Mouse (Mus musculus) myocyte (in vitro differentiated cells): ENCODE results near the gene 4833439L19Rik. TPM values are rescaled to one million over a fixed set of nuclear protein-coding genes. Genes with fewer than 3 reads are reported as not detected.

Source experiments
- H3K27me3 ChIP-seq: one replicate; pipeline ENCODE4 v1.6.1; 2011; ENCODE audit not compliant: control insufficient read depth, insufficient read depth, insufficient read length
- H3K36me3 ChIP-seq: one replicate; pipeline ENCODE4 v1.6.1; 2011; ENCODE audit not compliant: control insufficient read depth, insufficient read depth
- H3K4me2 ChIP-seq: one replicate; pipeline ENCODE4 v1.6.1; 2011; ENCODE audit warnings: low read depth, control low read depth
- H3K4me3 ChIP-seq: one replicate; pipeline ENCODE4 v1.5.1; 2011; ENCODE audit warnings: mild to moderate bottlenecking, control low read depth, moderate library complexity
- H3K79me2 ChIP-seq: one replicate; pipeline ENCODE4 v1.6.1; 2011; ENCODE audit not compliant: control insufficient read depth, insufficient read depth
- H3ac ChIP-seq: one replicate; pipeline ENCODE4 v1.6.1; 2011; ENCODE audit not compliant: control insufficient read depth, insufficient read length
- CEBPB ChIP-seq: IDR thresholded peaks from 2 replicates; pipeline ENCODE4 v1.6.1; 2011; ENCODE audit warnings: mild to moderate bottlenecking, moderate library complexity; ENCODE audit not compliant: poor library complexity, insufficient read depth, severe bottlenecking
- E2F4 ChIP-seq: IDR thresholded peaks from one replicate; pipeline ENCODE4 v1.6.1; 2011; ENCODE audit warnings: mild to moderate bottlenecking, control low read depth, moderate library complexity; ENCODE audit not compliant: insufficient read depth
- MAX ChIP-seq: IDR thresholded peaks from one replicate; pipeline ENCODE4 v1.6.1; 2011; ENCODE audit warnings: low read depth, mild to moderate bottlenecking, control low read depth
- MYOD1 ChIP-seq, 3 experiments: IDR thresholded peaks; one replicate each; pipeline ENCODE4 v1.6.1; 2011; ENCODE audit warnings: control low read depth in 2 of 3, low read depth in 2 of 3, mild to moderate bottlenecking in 2 of 3, moderate library complexity in 1 of 3; ENCODE audit not compliant: insufficient read length in 2 of 3, control insufficient read depth in 1 of 3
- MYOG ChIP-seq, 3 experiments: IDR thresholded peaks; one replicate each; pipeline ENCODE4 v1.6.1; 2011; ENCODE audit warnings: control low read depth in 2 of 3, low read depth in 2 of 3, mild to moderate bottlenecking in 2 of 3; ENCODE audit not compliant: insufficient read length in 2 of 3, control insufficient read depth in 1 of 3, insufficient read depth in 1 of 3
- POLR2A ChIP-seq: IDR thresholded peaks from one replicate; pipeline ENCODE4 v1.6.1; 2011; ENCODE audit warnings: low read depth, mild to moderate bottlenecking, control low read depth, moderate library complexity; ENCODE audit not compliant: insufficient read length
- POLR2AphosphoS2 ChIP-seq: IDR thresholded peaks from one replicate; pipeline ENCODE4 v1.6.1; 2011; ENCODE audit warnings: low read depth, control low read depth; ENCODE audit not compliant: insufficient read length
- REST ChIP-seq: IDR thresholded peaks from one replicate; pipeline ENCODE4 v1.6.1; 2011; ENCODE audit warnings: mild to moderate bottlenecking, control low read depth, moderate library complexity; ENCODE audit not compliant: insufficient read depth, insufficient read length
- SRF ChIP-seq: IDR thresholded peaks from one replicate; pipeline ENCODE4 v1.6.1; 2011; ENCODE audit warnings: low read depth; ENCODE audit not compliant: control insufficient read depth, insufficient read length
- TCF12 ChIP-seq: IDR thresholded peaks from one replicate; pipeline ENCODE4 v1.6.1; 2011; ENCODE audit warnings: mild to moderate bottlenecking, control low read depth; ENCODE audit not compliant: poor library complexity, insufficient read depth, severe bottlenecking
- TCF3 ChIP-seq: IDR thresholded peaks from one replicate; pipeline ENCODE4 v1.6.1; 2011; ENCODE audit warnings: low read depth, control low read depth; ENCODE audit not compliant: insufficient read length
- USF1 ChIP-seq: IDR thresholded peaks from one replicate; pipeline ENCODE4 v1.6.1; 2011; ENCODE audit warnings: low read depth, mild to moderate bottlenecking, control low read depth, moderate library complexity
- polyA plus RNA-seq: library from polyadenylated mRNA; unstranded; fragments of >200 nt; fragmentation: generic; extraction: Trizol; gene quantifications from one replicate; pipeline ENCODE4 v1.2.1, GENCODE M21; 2012; ENCODE audit warnings: missing spikeins

The 4833439L19Rik gene
- polyA plus RNA-seq, 1 experiment: 117 TPM

DNA sequence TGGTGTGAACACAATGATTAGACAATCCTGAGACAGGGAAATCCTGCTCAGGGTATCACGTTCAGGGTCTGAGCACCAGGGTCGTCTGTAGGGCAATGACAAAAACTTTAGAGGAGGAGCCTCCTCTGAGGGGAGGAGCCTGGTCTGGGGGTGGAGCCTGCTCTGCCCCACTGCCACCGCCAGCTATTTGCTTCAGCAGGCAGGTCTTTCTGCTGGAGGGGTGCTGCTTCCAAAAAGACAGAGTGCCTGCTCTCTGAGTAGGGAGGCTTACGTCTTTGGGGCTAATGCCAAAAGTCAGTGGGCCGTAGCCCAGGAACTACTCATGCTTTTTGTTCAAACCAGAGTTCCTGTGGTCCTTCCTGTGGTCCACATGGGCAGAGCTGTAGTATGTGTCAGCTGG lies 3.1 kb upstream of the 4833439L19Rik start:
- H3K36me3 ChIP-seq: no peaks in the 10 kb centered on the region
- peaks cover 16% of the 10 kb centered on the region for H3K79me2 ChIP-seq

DNA sequence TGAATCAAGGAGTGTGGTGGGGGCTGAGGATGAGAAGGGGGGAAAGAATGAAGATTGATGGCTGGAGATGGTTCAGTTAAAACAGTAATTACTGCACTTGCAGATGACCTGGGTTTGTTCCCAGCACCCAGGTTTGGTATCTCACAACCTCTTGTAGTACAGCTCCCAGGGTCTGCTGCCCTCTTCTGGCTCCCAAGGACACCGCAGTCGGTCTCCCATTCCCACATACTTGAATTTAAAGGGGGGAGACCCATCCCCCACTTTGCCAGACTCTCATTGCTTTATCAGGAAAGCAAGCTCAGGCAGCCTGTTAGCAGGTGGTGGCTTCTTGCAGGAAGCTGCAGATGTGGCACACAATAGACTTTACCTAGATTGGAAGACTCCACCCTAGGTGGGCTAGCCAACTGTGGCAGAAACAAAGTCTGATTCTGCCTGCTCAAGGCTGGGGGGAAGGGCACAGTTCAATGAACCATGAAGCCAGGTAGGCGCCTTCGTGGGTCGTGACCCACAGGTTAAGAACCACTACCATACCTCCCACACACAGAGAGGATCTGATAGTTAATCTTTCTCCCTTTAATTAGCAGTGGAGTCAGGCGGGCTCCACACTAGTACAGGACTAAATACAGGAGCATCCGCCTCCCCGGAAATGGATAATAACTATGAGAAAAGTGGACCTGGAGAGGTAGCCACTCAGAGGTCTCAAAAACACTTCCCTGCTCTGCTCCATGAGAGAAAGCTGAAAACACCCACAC lies 535 bp upstream of the 4833439L19Rik start:
- peak overlapping the region; percentile 88 for H3K4me2 ChIP-seq
- peak overlapping the region; percentile 69 for H3K4me3 ChIP-seq
- TF ChIP-seq REST (no peak), CEBPB (no peak), TCF3 (no peak), MYOD1 (IDR thresholded peaks at IDR 0.05; ENCODE audit: control insufficient read depth in 1 of 3, insufficient read length in 2 of 3, low read depth in 2 of 3) (no peak), MYOG (IDR thresholded peaks at IDR 0.05; ENCODE audit: control insufficient read depth in 1 of 3, insufficient read depth in 1 of 3, insufficient read length in 2 of 3, low read depth in 2 of 3) (no peak), POLR2A (no peak), USF1 (no peak), POLR2AphosphoS2 (no peak), SRF (no peak), MAX (no peak)
- no peaks in the 10 kb centered on the region for H3K36me3 ChIP-seq
- H3K27me3 ChIP-seq: no peaks in the 10 kb centered on the region
- H3ac ChIP-seq: no peak overlapping the region
- peaks cover 30% of the 10 kb centered on the region for H3K79me2 ChIP-seq

More for the DNA sequence above, 3.1 kb upstream of the 4833439L19Rik start:
- no peak for TF ChIP-seq MAX
- no peak for TF ChIP-seq USF1
- TF ChIP-seq CEBPB: no peak
- no peak for TF ChIP-seq TCF3
- TF ChIP-seq TCF12: no peak
- no peak for TF ChIP-seq E2F4
- TF ChIP-seq POLR2A: no peak
- TF ChIP-seq MYOG (IDR thresholded peaks at IDR 0.05; ENCODE audit: control insufficient read depth in 1 of 3, insufficient read depth in 1 of 3, insufficient read length in 2 of 3, low read depth in 2 of 3): no peak
- no peak for TF ChIP-seq SRF
- no peak for TF ChIP-seq MYOD1 (IDR thresholded peaks at IDR 0.05; ENCODE audit: control insufficient read depth in 1 of 3, insufficient read length in 2 of 3, low read depth in 2 of 3)
- no peak for TF ChIP-seq REST
- no peak for TF ChIP-seq POLR2AphosphoS2
- no peaks in the 10 kb centered on the region for H3K27me3 ChIP-seq
- H3ac ChIP-seq: no peak overlapping the region
- H3K4me2 ChIP-seq: no peak overlapping the region
- no peak overlapping the region for H3K4me3 ChIP-seq

DNA sequence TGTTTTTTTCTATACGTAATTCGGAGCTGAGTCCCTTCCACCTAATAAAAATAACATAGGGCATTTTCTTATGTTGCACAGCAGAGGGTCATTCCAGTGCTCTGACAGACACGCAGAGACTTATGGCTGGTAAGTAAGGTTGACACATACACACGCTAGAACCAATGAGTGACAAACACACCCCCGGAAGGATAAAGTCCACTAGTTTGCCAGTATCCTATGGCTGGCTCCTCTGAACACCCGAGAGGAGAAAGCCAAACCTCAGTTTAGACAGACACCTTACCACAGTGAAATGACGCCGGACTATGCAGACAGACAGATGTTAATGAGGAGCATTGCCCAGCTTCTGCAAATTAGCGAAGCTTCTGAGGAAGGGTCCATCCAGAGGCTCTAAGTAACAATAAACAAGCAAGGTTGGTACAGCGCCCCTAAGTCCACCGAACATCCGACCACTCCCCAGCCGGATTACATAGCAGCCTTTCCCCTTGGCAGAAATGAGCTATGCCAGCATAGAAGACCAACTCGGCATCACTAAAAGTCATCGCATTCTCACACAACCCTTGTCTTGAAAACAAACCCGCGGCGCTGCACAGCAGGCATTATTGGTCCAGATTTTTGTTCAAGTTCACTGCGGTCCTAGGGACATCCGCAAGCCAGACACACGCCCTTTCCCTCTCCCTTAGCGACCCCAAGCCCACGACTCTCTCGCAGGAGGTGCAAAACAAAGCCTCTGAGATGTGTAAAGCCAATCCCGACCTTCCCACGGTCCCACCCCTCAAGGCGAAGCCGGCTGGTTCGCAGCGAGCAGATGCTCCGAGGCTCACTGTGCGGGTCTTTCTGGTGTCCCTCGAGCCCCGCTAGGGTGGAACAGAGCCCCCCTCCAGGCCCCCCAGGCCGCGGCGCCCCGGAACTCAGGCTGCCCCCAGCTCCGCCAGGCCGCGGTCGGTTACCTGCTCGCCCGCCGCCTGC lies 719 bp downstream of the 4833439L19Rik start:
- peak overlapping the region; percentile 74 for H3K4me2 ChIP-seq
- peak overlapping the region; percentile 69 for H3K4me3 ChIP-seq
- H3K36me3 ChIP-seq: peaks cover 6% of the 10 kb centered on the region
- no peak for TF ChIP-seq SRF
- no peak for TF ChIP-seq MYOD1 (IDR thresholded peaks at IDR 0.05; ENCODE audit: control insufficient read depth in 1 of 3, insufficient read length in 2 of 3, low read depth in 2 of 3)
- no peak for TF ChIP-seq CEBPB
- no peak for TF ChIP-seq TCF3
- no peak for TF ChIP-seq TCF12
- no peak for TF ChIP-seq E2F4
- TF ChIP-seq POLR2A: no peak
- no peak for TF ChIP-seq MAX
- no peak for TF ChIP-seq USF1
- no peak for TF ChIP-seq POLR2AphosphoS2
- TF ChIP-seq REST: no peak
- no peak for TF ChIP-seq MYOG (IDR thresholded peaks at IDR 0.05; ENCODE audit: control insufficient read depth in 1 of 3, insufficient read depth in 1 of 3, insufficient read length in 2 of 3, low read depth in 2 of 3)
- no peaks in the 10 kb centered on the region for H3K27me3 ChIP-seq
- peaks cover 30% of the 10 kb centered on the region for H3K79me2 ChIP-seq
- H3ac ChIP-seq: peak overlapping the region; percentile 53

DNA sequence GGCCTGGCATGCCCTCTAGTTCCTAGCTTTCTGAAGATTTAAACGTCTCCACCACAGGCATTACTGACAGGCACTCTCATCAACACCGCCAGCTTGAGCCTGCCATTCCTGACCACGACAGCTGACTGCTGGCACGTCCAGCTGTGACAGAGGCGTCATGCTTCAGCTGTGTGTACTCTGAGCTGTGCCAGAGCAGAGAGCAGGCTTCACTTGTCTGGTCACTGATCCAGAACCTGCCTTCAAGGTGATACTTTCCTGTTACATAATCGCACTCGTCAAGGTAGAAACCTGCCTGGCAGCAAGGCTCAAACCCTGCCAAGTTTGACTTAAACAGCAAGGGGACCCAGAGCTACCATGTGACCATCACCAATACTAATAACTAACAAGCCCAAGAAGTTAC lies 2.7 kb downstream of the 4833439L19Rik start:
- Histone ChIP-seq H3ac (no peak overlapping the region), H3K4me3 (no peak overlapping the region), H3K27me3 (no peaks in the 10 kb centered on the region), H3K79me2 (peaks cover 35% of the 10 kb centered on the region), H3K36me3 (peaks cover 14% of the 10 kb centered on the region), H3K4me2 (peak overlapping the region; percentile 51)
- TF ChIP-seq MYOD1 (IDR thresholded peaks at IDR 0.05; ENCODE audit: control insufficient read depth in 1 of 3, insufficient read length in 2 of 3, low read depth in 2 of 3): peak; percentile 87 to 99 (median 99)
- no peak for TF ChIP-seq POLR2A
- TF ChIP-seq TCF12: peak; percentile 84
- TF ChIP-seq SRF: peak; percentile 7
- TF ChIP-seq CEBPB: no peak
- TF ChIP-seq REST: no peak
- peak; percentile 98 for TF ChIP-seq TCF3
- peak; percentile 99 to 100 (median 99) for TF ChIP-seq MYOG (IDR thresholded peaks at IDR 0.05; ENCODE audit: control insufficient read depth in 1 of 3, insufficient read depth in 1 of 3, insufficient read length in 2 of 3, low read depth in 2 of 3)
